Mouse (Mus musculus): Measurements from ENCODE around the gene Trir. TPM values are rescaled to one million over a fixed set of nuclear protein-coding genes. Genes with fewer than 3 reads are reported as not detected.

The Trir gene
- 63.4 TPM for polyA plus RNA-seq (2014; fragmentation: Illumina TruSeq; extraction: RNeasy Lipid Tissue Mini Kit (QIAGEN cat#74804); ENCODE audit: low read depth, low replicate concordance)

DNA sequence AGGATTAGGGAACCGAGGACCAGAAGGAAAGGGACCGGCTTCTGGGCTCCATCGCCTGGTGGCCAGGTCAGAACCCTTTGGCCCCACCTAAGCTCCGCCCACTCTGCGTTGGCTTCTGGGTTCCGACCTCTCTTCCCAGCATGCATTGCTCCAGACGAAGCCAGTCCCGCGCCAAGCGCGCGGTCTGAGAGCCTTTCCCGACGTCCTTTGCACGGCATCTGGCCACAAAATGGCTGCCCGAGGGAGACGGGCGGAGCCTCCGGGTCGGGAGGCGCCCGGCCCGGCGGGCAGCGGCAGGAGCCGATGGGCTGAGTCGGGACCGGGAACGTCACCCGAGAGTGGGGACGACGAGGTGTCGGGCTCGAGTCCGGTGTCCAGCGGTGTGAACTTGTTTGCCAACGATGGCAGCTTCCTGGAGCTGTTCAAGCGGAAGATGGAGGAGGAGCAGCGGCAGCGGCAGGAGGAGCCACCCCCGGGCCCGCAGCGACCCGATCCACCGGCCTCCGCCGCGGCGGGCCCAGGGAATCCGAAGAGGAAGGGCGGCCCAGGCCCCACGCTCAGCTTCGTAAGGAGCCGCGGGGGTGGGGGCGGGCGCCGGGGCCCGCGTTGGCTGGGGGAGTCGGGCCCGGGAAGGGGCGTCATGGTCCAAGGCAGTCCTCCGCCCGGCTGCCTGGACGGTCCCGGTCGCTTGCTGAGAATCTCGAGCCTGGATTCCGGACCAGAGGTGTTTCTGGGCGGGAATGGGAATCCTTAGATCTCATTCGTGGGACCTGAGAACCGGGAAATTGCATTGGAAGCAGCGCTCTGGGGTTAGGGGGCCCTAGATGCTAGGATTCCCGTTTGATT, at the start of gene Trir:
Gene Trir (plus strand): TSS at position 154 of the 846 bp plus-strand sequence.

DNA sequence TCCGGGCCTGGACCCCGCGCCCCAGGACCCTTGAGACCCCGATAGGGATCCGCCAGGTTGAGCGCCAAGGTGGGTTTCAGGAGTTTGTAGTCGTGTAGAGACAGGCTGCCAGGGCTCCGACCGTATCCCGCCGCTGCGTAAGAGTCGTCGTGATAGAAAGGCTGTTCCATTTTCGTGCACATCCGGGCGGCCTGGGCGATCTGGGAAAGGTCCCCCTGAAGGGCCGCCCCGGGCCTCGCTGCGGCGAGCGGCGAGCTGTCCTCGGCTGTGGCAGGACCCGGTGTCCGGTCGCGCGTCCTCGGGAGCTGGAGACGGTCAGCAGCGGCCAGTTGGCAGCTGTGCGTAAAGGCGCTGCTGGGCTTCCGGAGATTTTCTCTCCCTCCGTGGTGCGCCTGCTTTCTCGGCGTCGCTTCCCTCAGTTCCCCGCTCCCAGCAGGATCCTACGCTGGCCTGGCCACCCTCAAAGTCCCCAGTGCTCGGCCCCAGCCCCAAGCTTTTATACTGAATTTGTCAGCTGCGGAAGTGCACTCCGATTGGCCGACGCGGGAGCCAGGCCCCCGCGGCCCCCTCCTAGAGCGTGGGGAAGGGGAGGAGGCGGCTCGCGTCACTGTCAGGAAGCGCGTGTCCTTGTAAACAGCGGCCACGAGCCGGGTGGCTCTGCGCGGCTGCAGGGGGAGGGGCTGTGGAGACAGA, 48.2 kb upstream of the Trir start, which contains the start of gene Junb:
Gene Junb (minus strand): TSS at position 471 of the 693 bp plus-strand sequence.

DNA sequence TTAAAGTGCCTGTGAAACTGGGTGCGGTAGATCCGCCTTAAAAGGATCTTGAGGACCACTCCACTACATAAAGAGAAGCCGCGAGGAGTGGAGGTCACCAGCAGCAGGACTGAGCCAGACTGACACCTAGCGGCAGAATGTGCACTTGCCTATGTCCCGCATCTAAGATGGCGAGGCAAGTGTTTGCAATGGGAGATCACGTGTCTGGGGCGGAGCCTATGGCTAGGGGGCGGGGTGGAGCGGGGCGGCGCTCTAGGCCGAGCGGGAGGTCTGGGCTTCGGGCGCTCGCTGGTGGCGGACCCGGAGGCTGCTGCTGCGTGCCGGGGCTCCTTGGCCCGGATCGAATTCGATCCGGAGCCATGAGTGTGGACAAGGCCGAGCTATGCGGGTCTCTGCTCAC, 36.3 kb upstream of the Trir start, which contains the start of gene Hook2:
Gene Hook2 (plus strand): TSS at position 255 of the 400 bp plus-strand sequence.

DNA sequence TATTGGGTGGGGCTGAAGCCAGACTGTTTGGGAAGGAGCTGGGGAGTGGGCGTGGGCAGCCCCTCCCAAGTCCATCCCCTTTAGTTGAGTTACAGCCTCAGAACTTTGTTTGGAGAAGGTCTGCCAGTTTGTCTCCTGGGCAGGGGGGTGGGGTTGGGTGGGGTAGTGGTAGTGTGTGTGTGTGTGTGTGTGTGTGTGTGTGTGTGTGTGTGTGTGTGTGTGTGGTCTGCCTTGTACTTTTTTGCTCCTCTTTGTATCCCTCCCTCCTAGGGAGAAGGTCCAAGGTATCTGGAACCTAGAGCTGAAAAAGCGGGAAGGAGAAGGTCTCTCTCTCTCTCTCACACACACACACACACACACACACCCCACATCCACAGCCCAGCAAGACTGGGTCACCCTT, 12.2 kb upstream of the Trir start, which contains the start of gene Best2:
Gene Best2 (minus strand): TSS at position 101 of the 400 bp plus-strand sequence.

DNA sequence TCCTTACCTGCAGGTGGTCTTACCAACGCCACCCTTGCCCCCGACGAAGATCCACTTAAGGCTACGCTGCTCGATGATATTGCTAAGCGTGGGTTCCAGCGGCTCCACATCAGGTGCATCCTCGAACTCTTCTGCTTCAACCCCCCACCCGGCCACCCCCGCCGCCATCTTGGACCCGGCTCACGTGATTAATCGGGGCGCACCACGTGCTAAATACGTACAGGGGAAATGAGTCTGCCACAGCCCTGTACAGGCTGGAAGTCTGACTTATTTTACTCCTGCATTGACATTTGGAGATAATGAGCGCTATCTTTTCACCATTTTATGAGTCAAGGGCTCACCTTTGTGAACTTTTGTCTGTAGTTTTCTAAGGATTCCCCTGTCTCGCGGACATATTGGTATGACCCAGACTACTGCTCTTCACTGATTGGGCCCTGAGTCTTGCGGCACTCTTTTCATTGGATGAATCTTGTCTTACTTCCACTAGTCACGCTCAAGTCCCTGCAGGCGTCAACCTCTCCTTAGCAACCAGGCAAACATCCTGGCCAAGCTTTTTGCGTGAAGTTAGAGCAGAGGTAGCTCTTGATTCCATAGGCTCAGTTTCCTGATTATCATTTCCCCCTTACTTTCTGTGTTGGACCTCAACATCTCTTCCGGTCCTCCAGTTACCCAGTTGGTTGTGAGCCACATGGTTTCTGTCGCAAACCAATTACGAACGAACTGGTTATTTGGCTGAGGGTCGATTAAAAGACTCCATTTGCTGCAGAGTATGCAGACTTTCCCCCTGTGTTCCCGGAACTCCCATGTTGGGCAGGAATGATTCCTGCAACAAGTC, 1.3 kb upstream of the Trir start, which contains the start of gene Asna1:
Gene Asna1 (minus strand): TSS at position 184 of the 835 bp plus-strand sequence.

DNA sequence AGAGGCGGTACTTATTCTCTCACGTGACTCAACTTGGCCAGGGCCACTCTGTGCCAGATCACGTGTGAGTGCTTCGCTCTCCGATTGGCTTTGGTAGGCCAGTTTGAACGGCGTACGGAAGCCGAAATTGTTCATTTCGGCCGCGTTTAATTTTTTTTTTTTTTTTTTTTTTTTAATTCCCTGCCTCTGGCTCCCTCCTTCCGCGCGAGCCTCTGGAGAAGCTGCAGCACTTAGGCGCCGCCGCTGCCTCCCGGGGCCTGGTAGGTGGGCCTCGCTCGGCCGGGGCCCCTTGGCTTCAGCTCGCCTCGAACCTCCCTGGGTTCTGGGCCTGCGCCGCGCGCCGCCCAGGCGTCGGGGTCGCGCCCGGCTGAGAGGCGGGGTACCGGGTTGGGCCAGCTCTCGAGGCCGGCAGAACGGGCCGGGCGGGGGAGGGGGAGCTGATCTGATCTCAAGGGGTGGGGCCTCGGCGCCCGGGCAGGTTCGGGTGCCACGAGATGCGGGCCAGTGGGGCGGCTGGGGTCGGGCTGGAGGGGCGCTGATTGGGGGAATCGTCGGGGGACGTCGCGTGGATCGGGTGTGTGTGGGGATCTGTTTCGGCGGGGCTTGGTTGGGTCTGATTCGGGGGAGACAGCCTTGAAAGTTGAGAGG, 10.2 kb downstream of the Trir start, which contains the start of gene Tnpo2:
Gene Tnpo2 (plus strand): TSS at position 198 of the 648 bp plus-strand sequence.

DNA sequence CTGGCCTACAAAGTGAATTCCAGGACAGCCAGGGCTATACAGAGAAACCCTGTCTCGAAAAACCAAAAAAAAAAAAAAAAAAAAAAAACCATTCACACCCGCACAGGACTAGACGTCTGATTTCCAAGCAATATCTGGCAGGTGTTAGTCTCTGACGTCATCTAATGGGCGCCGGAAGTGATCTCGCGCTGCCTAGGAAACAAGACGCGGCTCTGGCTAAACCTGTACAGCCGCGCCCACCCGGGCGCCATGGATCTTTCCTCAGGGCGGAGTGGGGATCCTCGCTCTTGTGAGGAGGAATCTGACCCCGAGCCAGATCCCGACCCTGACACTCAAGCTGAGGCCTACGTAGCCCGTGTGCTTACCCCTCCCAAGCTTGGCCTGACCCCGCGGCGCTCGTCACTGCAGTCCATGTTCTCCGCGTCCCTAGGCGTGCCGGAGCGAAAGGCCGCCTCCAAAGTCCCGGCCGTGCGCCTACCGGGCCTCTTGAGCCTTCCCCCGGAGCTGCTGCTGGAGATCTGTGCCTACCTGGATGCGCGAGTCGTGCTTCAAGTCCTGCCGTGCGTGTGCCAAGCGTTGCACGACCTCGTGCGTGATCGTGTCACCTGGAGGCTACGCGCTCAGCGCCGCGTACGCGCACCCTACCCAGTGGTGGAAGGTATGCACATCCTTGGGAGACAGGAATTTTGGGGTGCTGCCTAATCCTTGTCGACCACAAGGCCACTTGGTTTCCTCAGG, 33.4 kb downstream of the Trir start, which contains the start of gene Fbxw9:
Gene Fbxw9 (plus strand): TSS at position 177 of the 738 bp plus-strand sequence.

DNA sequence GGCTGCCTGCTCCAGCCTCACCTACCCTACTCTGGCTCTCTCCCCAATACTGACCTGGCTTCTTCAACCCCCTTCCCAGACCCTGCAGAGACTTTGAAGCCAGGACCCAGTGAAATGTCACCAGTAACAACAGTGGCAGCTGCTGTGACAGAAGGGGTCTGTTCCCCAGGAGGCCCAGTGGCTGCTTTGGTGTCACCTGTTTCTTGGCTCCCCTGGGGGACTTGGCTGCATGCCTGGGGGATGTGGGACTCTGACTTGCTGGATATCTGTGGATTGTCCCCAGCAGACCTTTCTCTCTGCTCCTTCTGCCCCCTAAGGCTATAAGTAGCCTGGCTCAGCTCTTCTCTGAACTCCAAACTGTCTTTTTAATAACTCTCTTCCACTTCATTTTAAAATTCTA, 41.4 kb downstream of the Trir start, which contains the start of gene Gm5741:
Gene Gm5741 (minus strand): TSS at position 1 of the 400 bp plus-strand sequence.

DNA sequence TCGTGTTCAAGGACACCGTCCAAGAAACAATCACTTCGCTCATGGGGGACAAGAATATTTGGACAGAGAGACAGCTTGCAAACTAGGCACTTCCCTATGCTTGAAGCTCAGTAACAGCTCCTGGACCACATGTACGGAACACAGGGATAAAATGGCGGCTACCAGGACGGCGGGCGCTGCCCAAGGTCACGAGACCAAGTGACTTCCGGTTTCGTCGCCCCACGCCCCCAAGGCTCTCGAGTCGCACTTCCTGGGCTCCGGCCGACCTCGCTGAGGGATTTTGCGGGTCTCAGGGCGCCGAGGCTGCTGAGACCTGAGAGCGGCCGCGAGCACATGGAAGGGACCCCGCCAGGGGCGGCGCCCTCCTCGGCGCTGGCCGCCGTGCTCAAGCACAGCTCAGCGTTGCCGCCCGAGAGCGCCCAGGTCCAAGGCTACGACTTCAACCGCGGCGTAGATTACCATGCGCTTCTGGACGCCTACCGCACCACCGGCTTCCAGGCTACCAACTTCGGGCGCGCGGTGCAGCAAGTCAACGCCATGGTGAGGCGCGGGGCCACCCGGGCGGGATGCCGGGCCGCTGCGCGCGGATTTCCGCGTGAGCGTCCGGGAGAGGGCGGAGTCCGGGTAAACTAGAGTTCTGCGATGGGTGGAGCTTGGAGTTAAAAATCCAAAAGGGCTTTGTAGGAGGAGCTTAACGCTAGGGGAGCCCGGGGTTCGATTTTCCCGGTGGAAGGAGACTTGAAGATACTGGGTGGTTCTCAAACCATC, 45.1 kb downstream of the Trir start, which contains the start of gene Dhps:
Gene Dhps (plus strand): TSS at position 244 of the 768 bp plus-strand sequence.

Other genes starting within 250 kb of the Trir start
- gene Nfix, start 226.5 kb upstream of the Trir start, polyA plus RNA-seq (2014; fragmentation: Illumina TruSeq; extraction: RNeasy Lipid Tissue Mini Kit (QIAGEN cat#74804); ENCODE audit: low read depth, low replicate concordance), result 84.9 TPM
- 14.0 TPM for gene Dand5, start 204.0 kb upstream of the Trir start, polyA plus RNA-seq (2014; fragmentation: Illumina TruSeq; extraction: RNeasy Lipid Tissue Mini Kit (QIAGEN cat#74804); ENCODE audit: low read depth, low replicate concordance)
- gene Gadd45gip1, start 195.3 kb upstream of the Trir start, polyA plus RNA-seq (2014; fragmentation: Illumina TruSeq; extraction: RNeasy Lipid Tissue Mini Kit (QIAGEN cat#74804); ENCODE audit: low read depth, low replicate concordance), result 28.8 TPM
- 101 TPM for gene Rad23a, start 186.2 kb upstream of the Trir start, polyA plus RNA-seq (2014; fragmentation: Illumina TruSeq; extraction: RNeasy Lipid Tissue Mini Kit (QIAGEN cat#74804); ENCODE audit: low read depth, low replicate concordance)
- gene Calr, start 179.9 kb upstream of the Trir start, polyA plus RNA-seq (2014; fragmentation: Illumina TruSeq; extraction: RNeasy Lipid Tissue Mini Kit (QIAGEN cat#74804); ENCODE audit: low read depth, low replicate concordance), result 330 TPM
- gene Farsa, start 169.8 kb upstream of the Trir start, polyA plus RNA-seq (2014; fragmentation: Illumina TruSeq; extraction: RNeasy Lipid Tissue Mini Kit (QIAGEN cat#74804); ENCODE audit: low read depth, low replicate concordance), result 26.7 TPM
- gene Syce2, start 154.7 kb upstream of the Trir start, polyA plus RNA-seq (2014; fragmentation: Illumina TruSeq; extraction: RNeasy Lipid Tissue Mini Kit (QIAGEN cat#74804); ENCODE audit: low read depth, low replicate concordance), result 0.92 TPM
- 84.6 TPM for gene Gcdh, start 132.9 kb upstream of the Trir start, polyA plus RNA-seq (2014; fragmentation: Illumina TruSeq; extraction: RNeasy Lipid Tissue Mini Kit (QIAGEN cat#74804); ENCODE audit: low read depth, low replicate concordance)
- 0.29 TPM for gene Klf1, start 124.9 kb upstream of the Trir start, polyA plus RNA-seq (2014; fragmentation: Illumina TruSeq; extraction: RNeasy Lipid Tissue Mini Kit (QIAGEN cat#74804); ENCODE audit: low read depth, low replicate concordance)
- 9.4 TPM for gene Dnase2a, start 118.3 kb upstream of the Trir start, polyA plus RNA-seq (2014; fragmentation: Illumina TruSeq; extraction: RNeasy Lipid Tissue Mini Kit (QIAGEN cat#74804); ENCODE audit: low read depth, low replicate concordance)
- gene Mast1, start 89.5 kb upstream of the Trir start, polyA plus RNA-seq (2014; fragmentation: Illumina TruSeq; extraction: RNeasy Lipid Tissue Mini Kit (QIAGEN cat#74804); ENCODE audit: low read depth, low replicate concordance), result 0.13 TPM
- not detected for gene Rtbdn, start 79.8 kb upstream of the Trir start, polyA plus RNA-seq (2014; fragmentation: Illumina TruSeq; extraction: RNeasy Lipid Tissue Mini Kit (QIAGEN cat#74804); ENCODE audit: low read depth, low replicate concordance)
- gene Gm49661, start 57.4 kb upstream of the Trir start, polyA plus RNA-seq (2014; fragmentation: Illumina TruSeq; extraction: RNeasy Lipid Tissue Mini Kit (QIAGEN cat#74804); ENCODE audit: low read depth, low replicate concordance), result not detected
- 451 TPM for gene Prdx2, start 57.2 kb upstream of the Trir start, polyA plus RNA-seq (2014; fragmentation: Illumina TruSeq; extraction: RNeasy Lipid Tissue Mini Kit (QIAGEN cat#74804); ENCODE audit: low read depth, low replicate concordance)
- gene Rnaseh2a, start 57.1 kb upstream of the Trir start, polyA plus RNA-seq (2014; fragmentation: Illumina TruSeq; extraction: RNeasy Lipid Tissue Mini Kit (QIAGEN cat#74804); ENCODE audit: low read depth, low replicate concordance), result 30.6 TPM
- gene Junb, start 48.1 kb upstream of the Trir start, polyA plus RNA-seq (2014; fragmentation: Illumina TruSeq; extraction: RNeasy Lipid Tissue Mini Kit (QIAGEN cat#74804); ENCODE audit: low read depth, low replicate concordance), result 16.7 TPM
- 3.5 TPM for gene Hook2, start 36.2 kb upstream of the Trir start, polyA plus RNA-seq (2014; fragmentation: Illumina TruSeq; extraction: RNeasy Lipid Tissue Mini Kit (QIAGEN cat#74804); ENCODE audit: low read depth, low replicate concordance)
- not detected for gene Best2, start 12.3 kb upstream of the Trir start, polyA plus RNA-seq (2014; fragmentation: Illumina TruSeq; extraction: RNeasy Lipid Tissue Mini Kit (QIAGEN cat#74804); ENCODE audit: low read depth, low replicate concordance)
- 85.3 TPM for gene Asna1, start 1.5 kb upstream of the Trir start, polyA plus RNA-seq (2014; fragmentation: Illumina TruSeq; extraction: RNeasy Lipid Tissue Mini Kit (QIAGEN cat#74804); ENCODE audit: low read depth, low replicate concordance)
- gene Tnpo2, start 10.1 kb downstream of the Trir start, polyA plus RNA-seq (2014; fragmentation: Illumina TruSeq; extraction: RNeasy Lipid Tissue Mini Kit (QIAGEN cat#74804); ENCODE audit: low read depth, low replicate concordance), result 18.9 TPM
- 4.0 TPM for gene Fbxw9, start 33.2 kb downstream of the Trir start, polyA plus RNA-seq (2014; fragmentation: Illumina TruSeq; extraction: RNeasy Lipid Tissue Mini Kit (QIAGEN cat#74804); ENCODE audit: low read depth, low replicate concordance)
- not detected for gene Gm5741, start 41.2 kb downstream of the Trir start, polyA plus RNA-seq (2014; fragmentation: Illumina TruSeq; extraction: RNeasy Lipid Tissue Mini Kit (QIAGEN cat#74804); ENCODE audit: low read depth, low replicate concordance)
- 30.4 TPM for gene Dhps, start 44.9 kb downstream of the Trir start, polyA plus RNA-seq (2014; fragmentation: Illumina TruSeq; extraction: RNeasy Lipid Tissue Mini Kit (QIAGEN cat#74804); ENCODE audit: low read depth, low replicate concordance)
- gene Wdr83os, start 53.9 kb downstream of the Trir start, polyA plus RNA-seq (2014; fragmentation: Illumina TruSeq; extraction: RNeasy Lipid Tissue Mini Kit (QIAGEN cat#74804); ENCODE audit: low read depth, low replicate concordance), result 54.9 TPM
- 42.4 TPM for gene Wdr83, start 54.5 kb downstream of the Trir start, polyA plus RNA-seq (2014; fragmentation: Illumina TruSeq; extraction: RNeasy Lipid Tissue Mini Kit (QIAGEN cat#74804); ENCODE audit: low read depth, low replicate concordance)
- gene Man2b1, start 56.4 kb downstream of the Trir start, polyA plus RNA-seq (2014; fragmentation: Illumina TruSeq; extraction: RNeasy Lipid Tissue Mini Kit (QIAGEN cat#74804); ENCODE audit: low read depth, low replicate concordance), result 28.3 TPM
- 2.2 TPM for gene Zfp791, start 96.3 kb downstream of the Trir start, polyA plus RNA-seq (2014; fragmentation: Illumina TruSeq; extraction: RNeasy Lipid Tissue Mini Kit (QIAGEN cat#74804); ENCODE audit: low read depth, low replicate concordance)
- gene Cks1brt, start 125.1 kb downstream of the Trir start, polyA plus RNA-seq (2014; fragmentation: Illumina TruSeq; extraction: RNeasy Lipid Tissue Mini Kit (QIAGEN cat#74804); ENCODE audit: low read depth, low replicate concordance), result not detected
- not detected for gene Olfr371, start 199.2 kb downstream of the Trir start, polyA plus RNA-seq (2014; fragmentation: Illumina TruSeq; extraction: RNeasy Lipid Tissue Mini Kit (QIAGEN cat#74804); ENCODE audit: low read depth, low replicate concordance)